Mouse (Mus musculus) layer of hippocampus, adult 9-11 months (tissue): Measurements from ENCODE around the gene Mccc1.

Source experiments
- DNase-seq: peaks from one replicate; pipeline ENCODE4 v3.0.0; 2022

Mccc1 gene

GRCm38 (mm10) chr3:35964928-35965327 lies 35.5 kb downstream of the Mccc1 start:
- no peak for DNase-seq

- DNase-seq = no peak
Measured at GRCm38 (mm10) chr3:35963921-35964320, 36.6 kb downstream of the Mccc1 start.

- no peak for DNase-seq
Measured at GRCm38 (mm10) chr3:35963401-35963800, 37.1 kb downstream of the Mccc1 start.

GRCm38 (mm10) chr3:35962967-35963366 lies 37.5 kb downstream of the Mccc1 start:
- no peak for DNase-seq

DNA sequence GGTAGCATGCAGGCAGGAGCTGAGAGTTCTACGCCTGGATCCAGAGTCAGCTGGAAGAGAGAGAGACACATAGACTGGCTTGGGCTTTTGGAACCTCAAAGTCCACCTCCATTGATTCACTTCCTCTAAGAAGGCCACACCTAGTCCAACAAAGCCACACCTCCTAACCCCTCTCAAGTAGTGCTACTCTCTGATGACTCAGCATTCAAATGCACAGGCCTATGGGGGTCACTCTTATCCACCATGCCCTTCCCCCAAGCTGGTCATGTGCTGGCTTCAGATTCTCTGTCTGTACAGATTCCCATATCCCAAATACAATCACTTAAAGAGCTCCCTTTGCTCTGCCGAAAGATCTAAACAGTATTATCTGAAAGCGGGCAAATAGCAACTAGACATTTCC lies 43.2 kb downstream of the Mccc1 start:
- no peak for DNase-seq

DNA sequence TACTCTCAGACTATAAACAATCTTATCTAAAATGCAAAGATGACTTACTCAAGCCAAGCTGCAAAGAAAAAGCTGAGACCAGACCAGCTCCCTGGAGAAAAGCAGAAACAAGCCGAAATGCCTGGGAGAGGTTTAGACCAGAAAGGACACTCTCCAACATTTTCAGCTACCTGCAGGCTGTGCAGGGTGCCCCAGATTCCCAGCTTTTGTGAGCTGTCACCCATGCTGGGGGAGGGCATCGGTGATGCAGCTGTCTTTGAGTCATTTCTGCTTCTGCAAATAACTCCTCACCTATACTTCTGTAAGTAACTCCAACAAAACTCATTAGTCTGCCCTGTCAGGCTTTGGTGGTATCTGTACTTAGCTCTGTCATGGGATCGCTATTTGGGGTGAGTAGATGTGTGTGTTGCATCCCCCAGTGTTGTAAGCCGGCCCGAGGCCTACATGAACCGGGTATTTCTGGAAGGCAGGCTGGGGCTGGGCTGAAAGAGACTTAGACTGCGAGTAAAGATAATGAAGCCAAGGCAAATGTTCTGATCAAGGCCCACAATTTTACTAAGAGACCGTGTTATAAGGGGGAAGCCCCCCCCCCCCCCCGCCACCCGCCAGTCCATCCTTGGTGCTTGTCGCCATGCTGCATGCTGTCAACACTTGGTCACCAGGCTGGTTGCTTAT lies 45.4 kb downstream of the Mccc1 start:
- no peak for DNase-seq

DNA sequence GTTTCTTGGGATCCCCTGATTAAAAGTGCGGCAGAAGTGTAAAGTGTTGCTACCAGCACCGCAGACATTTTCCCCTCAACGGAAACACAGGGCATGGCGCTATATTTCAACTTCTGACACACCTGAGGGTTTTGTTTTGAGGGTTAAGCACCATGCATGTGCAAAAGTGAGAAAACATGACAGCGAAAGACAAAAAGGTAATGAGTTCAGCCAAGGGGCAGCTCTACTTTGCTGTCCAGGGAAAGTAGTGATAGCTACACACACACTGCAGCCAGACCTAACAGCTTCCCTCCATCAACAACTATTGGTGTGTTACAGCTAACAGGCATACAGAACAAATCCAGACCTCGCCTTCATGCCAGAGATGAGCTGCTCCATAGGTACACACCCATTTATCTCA lies 46.7 kb downstream of the Mccc1 start:
- DNase-seq = no peak

GRCm38 (mm10) chr3:35953184-35953583 lies 47.3 kb downstream of the Mccc1 start:
- no peak for DNase-seq

GRCm38 (mm10) chr3:35948197-35948596 lies 52.3 kb downstream of the Mccc1 start:
- DNase-seq = no peak

DNA sequence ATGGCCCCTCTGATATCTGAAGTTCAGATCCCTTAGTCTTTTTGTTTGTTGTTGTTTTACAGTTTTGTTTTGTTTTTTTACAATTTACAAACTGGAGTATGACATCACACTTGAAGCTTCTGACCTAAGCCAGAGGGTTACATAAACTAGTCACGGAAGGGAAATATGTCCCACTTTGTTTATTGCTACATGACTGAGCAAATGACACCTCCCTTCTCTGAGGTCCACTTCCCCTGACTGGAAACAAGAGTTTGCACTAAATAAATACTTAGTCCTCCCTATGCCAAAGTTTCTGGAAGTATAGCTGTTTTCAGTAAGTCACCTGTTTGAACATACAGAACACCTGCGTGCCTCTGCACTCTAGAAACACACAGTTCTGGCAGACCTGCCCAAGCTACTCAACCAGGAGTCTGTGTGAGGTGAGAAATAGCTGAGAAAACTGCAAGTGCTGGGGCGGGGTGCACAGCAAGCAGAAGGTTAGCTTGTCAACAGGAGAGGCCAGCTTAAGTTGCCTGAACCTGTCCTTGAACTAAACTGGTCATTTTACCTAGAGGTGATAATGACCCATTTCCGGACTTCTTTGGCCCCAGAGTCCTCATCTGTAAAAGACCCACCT lies 59.9 kb downstream of the Mccc1 start:
- DNase-seq = no peak

- DNase-seq = no peak
Measured at GRCm38 (mm10) chr3:35940047-35940446, 60.4 kb downstream of the Mccc1 start.

DNA sequence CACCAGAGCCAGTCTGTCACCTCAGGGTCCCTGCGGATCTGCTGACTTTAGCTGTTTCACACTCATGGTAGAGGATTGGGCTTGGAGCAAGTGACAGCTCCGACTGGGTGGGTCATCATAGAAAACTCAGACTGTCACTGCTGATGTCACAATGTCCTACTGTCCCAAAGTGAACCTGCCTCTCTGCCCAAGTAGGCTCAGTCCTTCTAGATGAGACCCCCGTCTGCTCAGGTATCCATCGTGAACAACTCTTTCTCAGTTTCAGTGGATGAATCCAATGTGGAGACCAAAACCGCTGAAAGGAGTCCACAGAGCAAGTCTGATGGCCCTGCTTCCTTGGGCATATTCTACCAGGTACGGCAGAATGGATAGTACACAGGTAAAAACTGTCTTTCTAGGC lies 63.1 kb downstream of the Mccc1 start, which contains the start of gene Dcun1d1:
TSS of gene Dcun1d1 (minus strand) at position 101 of the 400 bp plus-strand sequence.
- DNase-seq = no peak

- no peak for DNase-seq
Measured at GRCm38 (mm10) chr3:35933405-35933777, 67.1 kb downstream of the Mccc1 start.

DNA sequence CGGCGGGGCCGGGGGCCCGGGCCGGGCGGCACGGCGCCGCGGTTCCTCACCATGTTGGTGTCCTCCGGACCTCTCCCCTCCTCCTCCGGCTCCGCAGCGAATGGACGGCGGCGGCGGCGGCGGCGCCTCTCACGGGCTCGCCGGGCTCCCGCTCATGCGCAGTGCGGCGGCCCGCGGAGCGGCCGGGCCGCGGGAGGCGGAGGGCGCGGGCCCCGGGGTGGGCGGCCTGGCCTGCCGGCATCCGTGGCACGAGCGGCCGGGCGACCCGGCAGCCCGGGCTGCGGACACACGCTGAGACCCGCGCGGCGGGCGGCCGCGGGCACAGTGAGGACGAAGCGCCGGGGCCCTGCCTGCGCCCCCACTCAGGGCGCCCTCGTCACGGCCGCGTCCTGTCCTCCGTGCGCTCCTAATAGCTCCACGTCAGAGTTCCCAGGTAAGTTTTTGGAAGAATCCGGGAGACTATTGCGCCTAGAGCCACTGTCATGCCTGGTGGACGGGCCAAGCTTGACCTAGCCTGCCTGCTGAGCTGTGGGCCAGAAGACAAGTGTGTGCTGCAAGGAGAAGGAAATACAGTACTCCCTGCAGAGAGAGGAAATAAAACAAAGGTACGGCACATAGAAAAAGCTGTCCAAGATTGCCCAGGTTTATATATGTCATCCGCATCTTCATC lies 67.6 kb downstream of the Mccc1 start:
- DNase-seq = peak; percentile 72

GRCm38 (mm10) chr3:35931896-35932727 lies 68.4 kb downstream of the Mccc1 start:
- DNase-seq = peak; percentile 27

- no peak for DNase-seq
Measured at GRCm38 (mm10) chr3:35931359-35931758, 69.1 kb downstream of the Mccc1 start.

DNA sequence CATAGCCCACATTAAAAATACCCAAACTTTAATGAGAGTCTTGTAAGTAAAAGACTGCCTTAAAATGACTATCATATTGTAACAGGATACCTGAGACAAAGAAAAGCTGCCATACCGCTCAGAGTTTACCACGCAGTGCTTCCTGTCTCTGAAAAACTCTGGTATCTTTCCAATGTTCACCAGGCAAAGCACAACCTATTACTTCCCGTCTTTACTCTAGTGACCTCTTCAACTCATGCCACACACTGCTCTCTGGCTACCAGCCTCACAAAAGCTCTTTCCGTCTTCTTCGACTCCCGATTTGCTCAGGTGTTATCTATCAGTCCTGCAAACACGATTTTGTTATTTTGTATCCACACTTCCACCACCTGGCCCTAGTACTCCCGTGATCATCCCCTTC lies 70.6 kb downstream of the Mccc1 start:
- no peak for DNase-seq

DNA sequence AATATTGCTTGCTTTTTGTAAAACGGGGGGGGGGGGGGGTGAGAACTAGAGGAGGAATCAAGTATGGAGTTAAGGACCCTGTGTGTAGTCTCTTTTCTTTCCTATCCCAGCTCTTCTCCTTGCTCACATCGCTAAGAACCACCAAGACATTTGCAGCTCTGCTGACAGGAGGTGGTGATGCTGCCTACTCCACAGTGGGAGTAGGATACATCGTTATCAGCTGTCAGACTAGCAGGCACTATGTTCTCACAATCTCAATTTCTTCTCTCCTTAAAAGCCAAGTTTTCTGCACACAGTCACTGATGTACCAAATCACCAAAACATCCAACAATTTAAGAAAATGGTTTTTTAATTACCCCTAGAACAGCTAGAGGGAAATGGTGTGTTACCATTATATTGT lies 71.1 kb downstream of the Mccc1 start:
- peak; percentile 25 for DNase-seq

- DNase-seq = no peak
Measured at GRCm38 (mm10) chr3:35925852-35926251, 74.6 kb downstream of the Mccc1 start.

DNA sequence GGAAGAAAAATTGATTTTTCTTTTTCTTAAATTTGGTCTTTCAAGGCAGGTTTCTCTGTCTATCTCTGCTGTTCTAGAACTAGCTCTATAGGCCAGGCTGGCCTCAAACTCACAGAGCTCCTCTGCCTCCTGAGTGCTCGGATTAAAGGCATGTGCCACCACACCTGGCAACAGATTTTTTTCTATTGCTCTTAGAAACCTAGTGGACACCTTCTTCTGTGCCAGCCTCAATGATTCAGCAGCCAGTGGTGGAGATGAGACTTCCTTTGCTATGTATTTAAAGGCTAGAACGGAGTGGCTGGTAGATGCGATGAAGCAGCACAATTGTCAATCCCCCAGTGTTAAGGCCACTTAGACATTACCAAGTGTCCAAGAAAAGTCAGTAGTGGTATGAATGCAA lies 76.5 kb downstream of the Mccc1 start:
- DNase-seq = no peak

DNA sequence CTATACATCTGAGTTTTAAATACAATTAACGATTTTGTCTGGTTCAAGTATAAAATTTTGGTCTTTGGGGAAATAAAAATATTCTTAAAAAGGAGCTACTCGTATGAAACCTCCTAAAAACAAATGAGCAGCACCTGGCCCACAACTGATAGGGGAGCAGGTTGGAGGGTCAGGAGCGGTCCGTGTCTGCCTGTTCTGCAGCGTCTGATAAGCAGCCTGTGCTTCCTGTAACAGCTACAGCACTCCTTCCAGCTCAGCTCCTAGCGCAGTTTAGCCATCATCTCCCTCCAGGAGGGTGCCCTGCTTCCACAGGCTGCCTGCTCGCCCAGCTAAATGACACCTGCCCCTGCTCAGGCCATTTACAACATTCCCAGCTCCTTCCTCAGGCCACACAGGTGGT lies 77.0 kb downstream of the Mccc1 start:
- DNase-seq = no peak

GRCm38 (mm10) chr3:35922522-35922921 lies 78.0 kb downstream of the Mccc1 start:
- no peak for DNase-seq

GRCm38 (mm10) chr3:35918229-35918628 lies 82.2 kb downstream of the Mccc1 start:
- no peak for DNase-seq
